Comparison of ENCODE assay signal across 16 mouse cellular contexts in genomic region chr7:68024625-68025024, GRCm38 (mm10).
DNase-seq lines count a peak whose midpoint lies in the region; ATAC-seq and TF ChIP-seq lines count a peak whose summit lies in the region.
"Had no signal": no experiment of that assay in that cellular context is flagged by ENCODE, and none has a peak within 500 bp of the region (broad histone marks: within the 10 kb centered on the region; RNA-seq: fewer than 3 reads in every experiment).

No protein-coding gene starts in this region.

- TF ChIP-seq CTCF in gastrocnemius, adult 2 months (IDR thresholded peaks at IDR 0.05): no peak
- TF ChIP-seq CTCF in lung, postnatal 0 days (IDR thresholded peaks at IDR 0.05): no peak
- no peak for TF ChIP-seq CTCF in lung, adult 2 months (IDR thresholded peaks at IDR 0.05; ENCODE audit: insufficient read depth, low read length)

- no peak overlapping the region for H3K9ac ChIP-seq in lung, postnatal 0 days (replicated peaks; ENCODE audit: low read depth)
- H3K9ac ChIP-seq: embryonic facial prominence, embryonic 13.5 days; neural tube, embryonic 13.5 days had no signal

- no peak overlapping the region for H3K27ac ChIP-seq in gastrocnemius, adult 2 months
- no peak overlapping the region for H3K27ac ChIP-seq in lung, postnatal 0 days (ENCODE audit: low read length)
- H3K27ac ChIP-seq: embryonic facial prominence, embryonic 13.5 days; forebrain, embryonic 10.5 days; macrophage had no signal

- no peak overlapping the region for H3K4me3 ChIP-seq in gastrocnemius, adult 2 months
- no peak overlapping the region for H3K4me3 ChIP-seq in lung, postnatal 0 days (ENCODE audit: low read depth, low read length)
- no peak overlapping the region for H3K4me3 ChIP-seq in lung, adult 2 months (replicated peaks; ENCODE audit: extremely low read depth, low read depth, low read length)
- H3K4me3 ChIP-seq: embryonic facial prominence, embryonic 13.5 days; forebrain, embryonic 10.5 days; neural tube, embryonic 13.5 days had no signal

- no peaks in the 10 kb centered on the region for H3K9me3 ChIP-seq in lung, postnatal 0 days (ENCODE audit: low read length)
- H3K9me3 ChIP-seq: embryonic facial prominence, embryonic 13.5 days; forebrain, embryonic 10.5 days; neural tube, embryonic 13.5 days had no signal

- TF ChIP-seq EP300 in lung, postnatal 0 days (IDR thresholded peaks at IDR 0.05): 0 out of 2 replicates have a peak, but pooled peaks have one; percentile 13

- no peaks in the 10 kb centered on the region for H3K27me3 ChIP-seq in lung, postnatal 0 days (replicated peaks; ENCODE audit: insufficient read depth, low read length)
- H3K27me3 ChIP-seq: embryonic facial prominence, embryonic 13.5 days; neural tube, embryonic 13.5 days had no signal

- no peak for ATAC-seq in lung, postnatal 0 days
- ATAC-seq: activated CD4-positive, CD25-positive, alpha-beta regulatory T cell, adult 4 months; CD4-positive, CD25-positive, alpha-beta regulatory T cell, adult 4 months; inflammation-experienced regulatory T-cells, adult 6 months had no signal

- H3K4me1 ChIP-seq in lung, postnatal 0 days (ENCODE audit: insufficient read depth, low read depth, low read length): peaks cover 4% of the 10 kb centered on the region; the same call in 1 of the 2 replicates
- peaks cover 5% of the 10 kb centered on the region; the same call in 1 of the 2 replicates for H3K4me1 ChIP-seq in lung, adult 2 months (ENCODE audit: control insufficient read depth, insufficient read depth, low read length)

- peak; percentile 13 for DNase-seq in gastrocnemius, adult 18-20 months (ENCODE audit: low spot score)
- no peak for DNase-seq in gastrocnemius, adult 2 months
- DNase-seq in lung, postnatal 0 days (ENCODE audit: low spot score): peak; percentile 11
- no peak for DNase-seq in lung, adult 2 months
- DNase-seq in kidney, adult 9 months: peak; percentile 88
- DNase-seq in mesoderm, embryonic 11.5 days (ENCODE audit: low read depth, low spot score): peak; percentile 39
- DNase-seq in thymus, postnatal 4 days: no peak
- DNase-seq: cerebellum, adult 9-10 months; spleen, adult 18-20 months had no signal

- H3K4me2 ChIP-seq in lung, postnatal 0 days (replicated peaks; ENCODE audit: low read depth, low read length): no peak overlapping the region
- H3K4me2 ChIP-seq: embryonic facial prominence, embryonic 13.5 days; neural tube, embryonic 13.5 days had no signal

- intact Hi-C loops in gastrocnemius, adult 2 months (cut with DNase I): no loop called here

- H3K36me3 ChIP-seq in lung, postnatal 0 days (ENCODE audit: insufficient read depth, low read length): no peaks in the 10 kb centered on the region

- 61% methylated on average over 4 of the region's 4 CpGs for WGBS in lung, postnatal 0 days
- 62% methylated on average over 4 of the region's 4 CpGs for WGBS in lung, adult 2 months

- TF ChIP-seq POLR2A in lung, adult 2 months (IDR thresholded peaks at IDR 0.05; ENCODE audit: borderline replicate concordance, extremely low read depth, low read depth, low read length): no peak

Comparison
In these comparisons a context has a peak if more than half of its experiments do, and no peak if none do; other contexts are left out.
1. DNase-seq: peak in gastrocnemius, adult 18-20 months (single experiment), lung, postnatal 0 days (single experiment), kidney, adult 9 months (single experiment) and mesoderm, embryonic 11.5 days (single experiment); none in gastrocnemius, adult 2 months (single experiment), lung, adult 2 months (single experiment) and thymus, postnatal 4 days (single experiment).